Mouse (Mus musculus) spleen, postnatal 4 days (tissue): ENCODE measurements at regions not wholly inside any gene's neighbourhood (a gene's known extent, or its start where the extent isn't known, plus 50 kb on each side); places are given as distances from the start of the nearest gene placed in this dataset.

Experiments used
- DNase-seq, 2 experiments: peaks; one replicate each; pipeline ENCODE4 v3.0.0; 2022; ENCODE audit warnings: low spot score in 2 of 2

- no peak for DNase-seq
Measured at GRCm38 (mm10) chr10:14231464-14231863, 265.6 kb downstream of the Hivep2 start.

- DNase-seq: no peak
Measured at GRCm38 (mm10) chr10:14217284-14217683, 251.4 kb downstream of the Hivep2 start.

GRCm38 (mm10) chr10:14216191-14216992 lies 250.5 kb downstream of the Hivep2 start:
- DNase-seq: no peak

GRCm38 (mm10) chr10:14215512-14215911 lies 249.6 kb downstream of the Hivep2 start:
- DNase-seq: no peak

GRCm38 (mm10) chr10:14213536-14213935 lies 247.7 kb downstream of the Hivep2 start:
- DNase-seq: no peak

GRCm38 (mm10) chr10:14211926-14212325 lies 246.1 kb downstream of the Hivep2 start:
- no peak for DNase-seq

GRCm38 (mm10) chr10:14211481-14211880 lies 245.6 kb downstream of the Hivep2 start:
- DNase-seq: no peak

GRCm38 (mm10) chr10:14210445-14210844 lies 244.6 kb downstream of the Hivep2 start:
- DNase-seq: no peak

GRCm38 (mm10) chr10:14210045-14210444 lies 244.2 kb downstream of the Hivep2 start:
- DNase-seq: no peak

GRCm38 (mm10) chr10:14208206-14208605 lies 242.3 kb downstream of the Hivep2 start:
- DNase-seq: no peak

- peak in 1 of 2 experiments; percentile 26 for DNase-seq
Measured at GRCm38 (mm10) chr10:14207616-14208015, 241.7 kb downstream of the Hivep2 start.

- no peak for DNase-seq
Measured at GRCm38 (mm10) chr10:14207051-14207570, 241.2 kb downstream of the Hivep2 start.
